Mouse (Mus musculus): ENCODE data around the gene Pgbd5. TPM values are rescaled to one million over a fixed set of nuclear protein-coding genes. Genes with fewer than 3 reads are reported as not detected.

Gene Pgbd5
- polyA plus RNA-seq, 1 experiment from 2014 or later = 2.1 TPM

DNA sequence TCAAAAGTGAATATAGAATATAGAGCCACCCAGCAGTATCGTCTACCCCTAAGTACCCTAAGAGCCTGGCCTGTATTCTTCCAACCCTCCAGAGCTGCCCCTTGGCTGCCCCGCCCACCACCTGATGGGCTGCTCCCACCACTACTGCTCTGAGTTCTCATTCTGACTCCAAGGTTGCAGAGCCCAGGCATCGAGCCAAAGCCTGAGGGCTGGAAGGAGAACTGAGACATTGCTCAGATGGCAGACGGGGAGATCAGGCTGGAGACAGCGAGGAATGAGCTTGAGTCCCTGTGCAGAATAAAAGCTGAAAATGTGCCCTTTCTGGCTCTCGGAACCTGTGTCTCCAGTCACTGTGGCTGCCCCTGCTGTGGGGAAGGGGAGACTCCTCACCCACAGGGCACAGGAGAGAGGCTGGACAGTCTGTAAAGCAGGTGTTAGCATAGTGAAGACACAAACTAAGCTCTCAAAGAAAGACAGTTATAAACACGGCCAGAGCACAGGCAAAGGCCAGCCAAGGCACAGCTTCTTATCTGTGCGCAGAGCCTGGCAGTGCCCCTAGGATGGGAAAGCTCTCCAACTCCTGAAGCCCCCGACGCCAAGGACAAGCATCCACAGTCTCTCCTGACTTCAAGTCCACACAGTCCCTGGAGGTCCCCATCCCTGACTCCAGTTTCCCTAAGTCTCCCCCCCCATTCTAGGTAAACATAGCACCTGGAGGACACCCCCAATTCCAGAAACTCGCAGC lies 42.0 kb downstream of the Pgbd5 start:
- no peaks in the 10 kb centered on the region for H3K27me3 ChIP-seq (ENCODE audit: low read depth, poor library complexity, severe bottlenecking)
- H3K36me3 ChIP-seq = no peaks in the 10 kb centered on the region
- H3K4me3 ChIP-seq = no peak overlapping the region
- H3K9me3 ChIP-seq (replicated peaks) = no peaks in the 10 kb centered on the region
- no peak overlapping the region for H3K27ac ChIP-seq (replicated peaks)
- H3K4me1 ChIP-seq = peaks cover 4% of the 10 kb centered on the region; the same call in 1 of the 2 replicates
- 88% methylated on average over 11 of the region's 11 CpGs for WGBS
- no peak for DNase-seq (ENCODE audit: low spot score)

DNA sequence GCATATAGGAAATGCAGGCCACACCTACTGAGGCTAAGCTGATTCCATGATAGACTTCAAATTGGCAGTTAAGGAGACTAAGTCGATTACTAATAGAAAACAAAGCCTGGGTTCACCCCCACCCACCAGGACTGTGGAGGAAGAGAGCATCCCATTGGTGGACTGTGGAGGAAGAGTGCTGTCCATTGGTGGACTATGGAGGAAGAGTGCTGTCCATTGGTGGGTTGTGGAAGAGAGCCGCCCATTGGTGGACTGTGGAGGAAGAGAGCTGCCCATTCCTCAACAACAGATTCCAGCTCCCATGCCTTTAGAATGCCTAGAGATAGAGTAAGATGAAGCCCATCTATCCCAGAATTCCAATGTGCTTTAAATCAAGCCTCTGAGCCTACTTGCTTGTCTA lies 42.9 kb downstream of the Pgbd5 start:
- H3K9me3 ChIP-seq (replicated peaks) = no peaks in the 10 kb centered on the region
- no peak overlapping the region for H3K27ac ChIP-seq (replicated peaks)
- no peak for DNase-seq (ENCODE audit: low spot score)
- no peaks in the 10 kb centered on the region for H3K36me3 ChIP-seq
- H3K27me3 ChIP-seq (ENCODE audit: low read depth, poor library complexity, severe bottlenecking) = no peaks in the 10 kb centered on the region
- no peak overlapping the region for H3K4me3 ChIP-seq
- peaks cover 4% of the 10 kb centered on the region; the same call in 1 of the 2 replicates for H3K4me1 ChIP-seq
- WGBS = 85% methylated on average over 2 of the region's 2 CpGs

DNA sequence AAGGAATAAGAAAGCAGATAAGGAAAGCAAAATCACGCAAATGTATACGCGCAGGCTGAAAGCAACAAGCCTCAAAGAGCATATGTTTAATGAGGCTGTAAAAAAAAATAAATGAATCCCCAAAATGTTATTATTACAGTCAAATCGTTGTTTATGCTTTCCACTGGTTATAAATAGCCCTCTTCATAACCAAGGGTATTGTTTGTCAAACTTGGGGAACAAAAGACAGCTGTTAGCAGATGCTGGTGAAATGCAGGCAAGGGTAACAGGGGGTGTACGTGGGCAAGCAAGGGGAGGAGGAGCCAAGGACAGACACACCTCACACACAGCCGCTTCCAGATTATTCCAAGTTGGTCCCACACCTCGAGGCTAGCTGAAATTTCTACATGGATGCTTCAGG lies 44.1 kb downstream of the Pgbd5 start:
- Histone ChIP-seq H3K27ac (replicated peaks) (no peak overlapping the region), H3K27me3 (ENCODE audit: low read depth, poor library complexity, severe bottlenecking) (no peaks in the 10 kb centered on the region), H3K4me3 (no peak overlapping the region), H3K9me3 (replicated peaks) (no peaks in the 10 kb centered on the region), H3K36me3 (no peaks in the 10 kb centered on the region), H3K4me1 (peaks cover 4% of the 10 kb centered on the region; the same call in 1 of the 2 replicates)
- WGBS = 86% methylated on average over 7 of the region's 7 CpGs
- no peak for DNase-seq (ENCODE audit: low spot score)

DNA sequence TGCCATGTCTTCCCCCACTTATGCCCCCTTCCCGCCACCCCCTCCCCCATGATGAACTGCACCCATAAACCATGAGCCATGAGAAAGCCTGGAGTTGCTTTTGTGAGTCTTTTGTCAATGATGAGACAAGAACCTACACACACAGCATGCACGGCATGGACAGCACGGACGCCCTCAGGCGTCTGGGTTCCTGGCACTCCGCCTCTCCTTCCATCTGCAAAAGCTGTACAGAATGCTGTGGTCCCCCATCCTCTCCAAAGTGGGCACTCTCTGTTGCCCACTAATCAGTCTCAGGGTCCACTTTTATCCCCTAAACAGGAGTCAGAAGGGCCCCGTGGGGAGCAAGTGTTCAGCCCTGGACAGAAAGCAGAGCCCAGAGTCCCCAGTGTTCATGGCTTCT lies 44.5 kb downstream of the Pgbd5 start:
- no peak for DNase-seq (ENCODE audit: low spot score)
- Histone ChIP-seq H3K27me3 (ENCODE audit: low read depth, poor library complexity, severe bottlenecking) (no peaks in the 10 kb centered on the region), H3K9me3 (replicated peaks) (no peaks in the 10 kb centered on the region), H3K4me1 (peaks cover 4% of the 10 kb centered on the region; the same call in 1 of the 2 replicates), H3K27ac (replicated peaks) (no peak overlapping the region), H3K4me3 (no peak overlapping the region), H3K36me3 (no peaks in the 10 kb centered on the region)
- 85% methylated on average over 7 of the region's 7 CpGs for WGBS

DNA sequence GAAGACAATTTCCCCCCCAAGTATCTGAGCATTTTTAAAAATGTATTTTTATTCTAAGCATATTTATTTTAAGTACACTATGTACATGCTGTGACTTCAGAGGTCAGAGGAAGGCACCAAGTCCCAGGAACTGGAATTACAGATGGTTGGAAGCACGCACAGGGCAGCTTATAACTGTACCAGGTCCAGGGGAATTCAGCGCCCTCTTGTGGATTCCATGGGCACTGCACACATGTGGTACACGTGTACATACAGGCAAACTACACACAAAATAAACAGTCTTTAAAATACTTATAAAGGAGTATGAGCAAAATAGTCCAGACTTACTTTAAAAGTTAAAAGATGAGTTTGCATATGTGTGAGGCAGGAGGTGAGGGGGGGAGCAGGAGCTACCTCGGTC lies 45.5 kb downstream of the Pgbd5 start:
- H3K27ac ChIP-seq (replicated peaks) = no peak overlapping the region
- 79% methylated on average over 4 of the region's 4 CpGs for WGBS
- no peaks in the 10 kb centered on the region for H3K36me3 ChIP-seq
- H3K4me1 ChIP-seq = peaks cover 4% of the 10 kb centered on the region; the same call in 1 of the 2 replicates
- no peaks in the 10 kb centered on the region for H3K27me3 ChIP-seq (ENCODE audit: low read depth, poor library complexity, severe bottlenecking)
- DNase-seq (ENCODE audit: low spot score) = no peak
- no peaks in the 10 kb centered on the region for H3K9me3 ChIP-seq (replicated peaks)
- no peak overlapping the region for H3K4me3 ChIP-seq

DNA sequence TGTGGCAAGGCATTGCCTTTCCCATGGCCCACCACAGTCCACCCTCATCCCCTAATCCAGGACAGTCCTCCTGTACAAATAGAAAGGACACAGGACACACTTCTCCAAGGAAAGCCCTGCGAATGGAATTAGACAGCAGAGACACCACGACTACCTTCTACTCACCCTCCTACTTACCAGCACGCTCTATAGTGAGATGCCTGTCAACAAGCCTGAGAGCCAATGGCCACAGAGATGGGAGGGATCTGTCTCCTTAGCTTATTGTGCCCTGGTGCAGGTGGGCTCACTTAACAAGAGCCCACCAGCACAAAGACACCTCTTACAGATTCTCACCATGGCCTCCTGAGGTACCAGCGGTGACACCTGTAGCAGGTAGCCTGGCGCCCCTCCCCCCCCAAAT lies 46.4 kb downstream of the Pgbd5 start:
- Histone ChIP-seq H3K9me3 (replicated peaks) (no peaks in the 10 kb centered on the region), H3K4me3 (no peak overlapping the region), H3K36me3 (no peaks in the 10 kb centered on the region), H3K27me3 (ENCODE audit: low read depth, poor library complexity, severe bottlenecking) (no peaks in the 10 kb centered on the region), H3K4me1 (0 out of 2 replicates have a peak, but pooled peaks cover 4% of the 10 kb centered on the region), H3K27ac (replicated peaks) (no peak overlapping the region)
- 74% methylated on average over 5 of the region's 5 CpGs for WGBS
- DNase-seq (ENCODE audit: low spot score) = no peak

DNA sequence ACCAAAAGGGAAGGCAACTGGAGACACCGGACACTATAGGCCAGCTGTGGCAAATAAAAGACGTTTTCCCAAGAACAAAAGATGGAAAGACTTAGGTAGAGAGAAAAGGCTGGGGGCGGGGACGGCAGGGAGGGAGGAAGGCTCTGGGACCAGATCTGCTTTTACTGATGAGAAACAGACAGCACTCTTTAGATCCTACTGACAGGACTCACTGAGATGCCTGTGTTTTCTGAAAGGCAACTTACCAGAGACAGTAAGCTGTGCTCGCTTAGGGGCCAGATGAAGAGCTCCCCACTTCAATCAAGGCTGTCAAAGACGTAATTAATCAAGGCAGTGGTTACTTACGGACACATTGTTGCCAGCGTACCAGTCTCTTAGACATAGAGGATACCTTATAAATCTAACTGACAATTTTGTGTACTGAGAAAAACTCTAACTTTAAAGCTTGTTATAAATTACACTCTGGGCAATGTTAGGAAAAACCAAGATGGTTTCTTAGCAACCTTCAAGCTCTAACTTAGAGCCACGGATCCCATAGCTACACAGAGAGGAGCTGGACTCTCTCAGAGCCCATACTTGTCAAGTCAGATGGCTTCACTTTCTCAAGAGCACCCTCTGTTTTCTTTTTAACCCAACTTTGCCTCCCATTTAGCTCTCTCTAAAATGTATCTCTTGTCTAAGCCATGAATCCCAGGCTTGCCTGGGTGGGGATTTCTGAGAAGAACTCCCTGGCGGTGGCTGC lies 47.0 kb downstream of the Pgbd5 start:
- DNase-seq (ENCODE audit: low spot score) = no peak
- 69% methylated on average over 10 of the region's 10 CpGs for WGBS

DNA sequence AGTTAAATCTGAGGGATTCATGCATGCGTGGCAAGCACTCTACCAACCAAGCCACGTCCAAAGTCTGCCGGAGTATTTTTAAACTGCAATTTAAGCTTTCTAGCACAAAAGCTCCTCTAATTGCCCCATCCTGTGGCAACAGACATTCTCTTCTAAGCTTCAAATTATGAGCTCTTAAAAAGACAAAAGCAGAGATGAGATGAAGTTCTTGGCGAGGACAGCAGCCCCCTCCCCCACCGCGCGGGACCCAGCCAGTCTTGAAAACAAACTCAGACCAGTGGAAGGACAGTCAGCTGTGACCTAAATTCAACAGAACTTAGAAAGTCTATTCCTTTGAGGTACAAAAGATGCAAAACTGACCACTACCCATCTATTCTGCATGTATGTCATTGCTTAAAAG lies 48.3 kb downstream of the Pgbd5 start:
- Histone ChIP-seq H3K4me1 (0 out of 2 replicates have a peak, but pooled peaks cover 4% of the 10 kb centered on the region), H3K36me3 (no peaks in the 10 kb centered on the region), H3K27me3 (ENCODE audit: low read depth, poor library complexity, severe bottlenecking) (no peaks in the 10 kb centered on the region), H3K9me3 (replicated peaks) (no peaks in the 10 kb centered on the region), H3K27ac (replicated peaks) (no peak overlapping the region), H3K4me3 (no peak overlapping the region)
- WGBS = 89% methylated on average over 7 of the region's 7 CpGs
- no peak for DNase-seq (ENCODE audit: low spot score)

More for the DNA sequence above, 47.0 kb downstream of the Pgbd5 start:
- Histone ChIP-seq H3K4me1 (0 out of 2 replicates have a peak, but pooled peaks cover 4% of the 10 kb centered on the region), H3K27me3 (ENCODE audit: low read depth, poor library complexity, severe bottlenecking) (no peaks in the 10 kb centered on the region), H3K27ac (replicated peaks) (no peak overlapping the region), H3K4me3 (no peak overlapping the region), H3K9me3 (replicated peaks) (no peaks in the 10 kb centered on the region), H3K36me3 (no peaks in the 10 kb centered on the region)

DNA sequence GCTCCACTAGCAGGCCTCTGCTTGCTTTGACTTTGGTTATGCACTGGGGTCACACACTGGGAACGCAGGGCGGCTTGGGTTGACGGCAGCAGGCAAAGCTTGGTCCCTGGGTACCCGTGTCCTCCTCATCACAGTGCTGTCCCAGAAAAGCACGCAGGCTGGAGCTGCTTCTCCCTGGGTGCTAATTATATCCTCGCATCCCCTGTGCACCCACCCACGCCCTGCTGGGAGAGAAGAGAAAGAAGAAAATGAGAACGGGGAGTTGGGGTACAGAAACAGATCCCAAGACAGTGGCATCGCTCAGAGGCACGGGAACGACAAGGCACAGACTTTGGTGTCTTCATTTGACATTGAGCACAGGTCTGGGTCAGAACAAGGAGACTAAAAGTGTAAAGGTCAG lies 50.0 kb downstream of the Pgbd5 start:
- WGBS = 87% methylated on average over 11 of the region's 11 CpGs
- Histone ChIP-seq H3K36me3 (no peaks in the 10 kb centered on the region), H3K27ac (replicated peaks) (no peak overlapping the region), H3K27me3 (ENCODE audit: low read depth, poor library complexity, severe bottlenecking) (no peaks in the 10 kb centered on the region), H3K9me3 (replicated peaks) (no peaks in the 10 kb centered on the region), H3K4me1 (0 out of 2 replicates have a peak, but pooled peaks cover 4% of the 10 kb centered on the region), H3K4me3 (no peak overlapping the region)
- DNase-seq (ENCODE audit: low spot score) = no peak

DNA sequence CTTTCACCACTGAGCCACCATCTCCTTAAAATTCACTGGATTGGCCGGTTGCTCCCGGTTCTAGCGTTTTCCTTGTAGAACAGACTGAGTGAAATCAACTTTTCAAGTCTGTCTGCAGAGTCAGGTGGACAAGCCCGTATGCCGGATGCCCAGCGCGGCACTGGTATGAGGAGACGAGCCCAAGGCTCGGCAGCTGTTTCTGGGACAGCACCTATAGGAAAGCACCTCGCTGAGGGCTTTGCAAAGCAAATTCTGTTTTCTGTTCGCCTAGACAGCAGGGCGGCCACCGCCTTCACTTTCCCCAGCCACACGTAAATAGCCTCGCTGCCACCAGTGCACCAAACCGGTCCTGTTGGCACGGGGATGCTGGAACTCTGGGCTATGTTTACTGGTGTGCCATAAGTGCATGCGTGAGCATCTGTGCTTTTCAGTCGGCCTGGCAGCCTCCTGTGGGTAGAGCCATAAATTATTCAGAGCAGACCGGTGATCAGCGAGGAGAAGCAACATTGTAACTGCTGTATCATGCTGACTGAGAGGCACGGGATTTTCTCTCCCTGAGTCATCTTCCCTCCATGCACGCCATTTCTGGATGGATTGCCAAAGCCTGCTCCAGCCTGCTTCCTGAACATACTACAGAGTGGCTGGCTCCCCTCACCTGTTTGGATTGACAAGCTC lies 53.1 kb downstream of the Pgbd5 start:
- H3K27me3 ChIP-seq (ENCODE audit: low read depth, poor library complexity, severe bottlenecking) = no peaks in the 10 kb centered on the region
- no peak for DNase-seq (ENCODE audit: low spot score)
- WGBS = 90% methylated on average over 23 of the region's 23 CpGs
- H3K36me3 ChIP-seq = no peaks in the 10 kb centered on the region
- no peak overlapping the region for H3K27ac ChIP-seq (replicated peaks)
- H3K9me3 ChIP-seq (replicated peaks) = no peaks in the 10 kb centered on the region
- H3K4me1 ChIP-seq = peaks cover 6% of the 10 kb centered on the region; the same call in 1 of the 2 replicates
- no peak overlapping the region for H3K4me3 ChIP-seq

DNA sequence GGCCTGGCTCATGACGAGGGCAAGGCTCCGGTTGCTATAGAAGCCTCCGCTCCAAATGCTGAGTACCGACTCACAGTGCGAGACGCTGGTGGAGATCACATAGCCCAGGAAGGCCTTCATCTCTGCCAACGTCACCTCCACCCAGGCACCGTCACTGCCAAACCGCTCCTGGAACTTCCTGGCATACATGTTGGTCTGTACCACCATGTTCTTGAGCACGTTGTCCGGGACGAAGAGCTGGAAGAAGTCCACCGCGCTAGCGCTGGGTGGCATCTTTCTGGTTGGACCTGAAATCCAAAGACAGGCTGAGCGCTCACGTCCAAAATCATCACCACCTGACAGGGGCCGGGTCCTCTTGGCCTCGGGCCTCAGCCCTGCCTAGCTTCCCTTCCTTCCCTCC lies 55.1 kb downstream of the Pgbd5 start:
- H3K9me3 ChIP-seq (replicated peaks) = no peaks in the 10 kb centered on the region
- H3K27ac ChIP-seq (replicated peaks) = no peak overlapping the region
- H3K36me3 ChIP-seq = no peaks in the 10 kb centered on the region
- H3K4me1 ChIP-seq = peaks cover 6% of the 10 kb centered on the region; the same call in 1 of the 2 replicates
- WGBS = 92% methylated on average over 19 of the region's 19 CpGs
- H3K4me3 ChIP-seq = no peak overlapping the region
- H3K27me3 ChIP-seq (ENCODE audit: low read depth, poor library complexity, severe bottlenecking) = no peaks in the 10 kb centered on the region
- no peak for DNase-seq (ENCODE audit: low spot score)

DNA sequence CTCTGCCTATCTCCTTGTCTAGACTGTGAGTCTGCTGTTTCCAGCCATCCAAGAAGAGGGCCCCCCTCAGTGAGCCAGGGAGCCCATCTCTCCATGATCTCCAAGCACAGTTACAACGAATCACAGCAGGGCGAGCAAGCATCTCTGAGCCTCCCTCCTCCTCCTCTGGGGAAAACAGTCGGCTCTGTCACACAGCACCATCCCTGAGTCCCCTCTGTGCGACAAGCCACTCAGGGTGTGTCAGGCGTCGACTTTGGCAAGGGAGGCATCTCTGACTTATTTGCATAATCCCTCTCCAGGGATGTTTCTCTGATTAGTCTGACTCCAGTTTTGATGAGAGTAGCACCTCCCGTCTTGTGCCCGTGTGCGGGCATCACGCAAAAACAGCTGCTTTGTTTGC lies 57.2 kb downstream of the Pgbd5 start:
- H3K9me3 ChIP-seq (replicated peaks) = no peaks in the 10 kb centered on the region
- peaks cover 6% of the 10 kb centered on the region; the same call in 1 of the 2 replicates for H3K4me1 ChIP-seq
- no peak overlapping the region for H3K4me3 ChIP-seq
- whole genome bisulfite sequencing = 47% methylated on average over 10 of the region's 10 CpGs
- H3K27ac ChIP-seq (replicated peaks) = 0 out of 2 replicates have a peak overlapping the region, but pooled peaks have one; percentile 20
- DNase-seq (ENCODE audit: low spot score) = no peak
- H3K27me3 ChIP-seq (ENCODE audit: low read depth, poor library complexity, severe bottlenecking) = no peaks in the 10 kb centered on the region
- no peaks in the 10 kb centered on the region for H3K36me3 ChIP-seq

Measured in midbrain, embryonic 10.5 days (tissue).